Mouse (Mus musculus) neural tube, embryonic 11.5 days (tissue): ENCODE data around the gene Idh3b. TPM values are rescaled to one million over a fixed set of nuclear protein-coding genes. Genes with fewer than 3 reads are reported as not detected.

ENCODE experiments used
- ATAC-seq: fragments of 200-750 bp; cut with Nextera tagmentation; 2 replicates; pipeline ENCODE4 v1.8.0; 2017; ENCODE audit warnings: moderate number of reproducible peaks, mild to moderate bottlenecking, moderate TSS enrichment, moderate library complexity; ENCODE audit not compliant: insufficient read depth, low FRiP score, low TSS enrichment
- DNase-seq: peaks from one replicate; pipeline ENCODE4 v3.0.0-alpha.2; 2015; ENCODE audit warnings: low spot score
- H3K27ac ChIP-seq: fragments of 300-500 bp; sonication (generic); 2 replicates; pipeline ENCODE4 v1.5.1; 2014; ENCODE audit warnings: low read depth, mild to moderate bottlenecking, low read length
- H3K27me3 ChIP-seq: fragments of 300-500 bp; sonication (generic); 2 replicates; pipeline ENCODE4 v1.6.1; 2014; ENCODE audit warnings: mild to moderate bottlenecking, low read length, mixed read lengths; ENCODE audit not compliant: control insufficient read depth, insufficient read depth
- H3K36me3 ChIP-seq: fragments of 300-500 bp; sonication (generic); 2 replicates; pipeline ENCODE4 v1.6.1; 2014; ENCODE audit warnings: mild to moderate bottlenecking, low read length, moderate library complexity, mixed read lengths; ENCODE audit not compliant: control insufficient read depth, insufficient read depth
- H3K4me1 ChIP-seq: fragments of 300-500 bp; sonication (generic); 2 replicates; pipeline ENCODE4 v1.6.1; 2014; ENCODE audit warnings: low read length, mixed read lengths; ENCODE audit not compliant: control insufficient read depth, insufficient read depth
- H3K4me2 ChIP-seq: fragments of 300-500 bp; sonication (generic); 2 replicates; pipeline ENCODE4 v1.6.1; 2014; ENCODE audit warnings: low read depth, mild to moderate bottlenecking, moderate library complexity
- H3K4me3 ChIP-seq: fragments of 300-500 bp; sonication (generic); 2 replicates; pipeline ENCODE4 v1.5.1; 2014; ENCODE audit warnings: low read depth, low read length
- H3K9ac ChIP-seq: fragments of 300-500 bp; sonication (generic); 2 replicates; pipeline ENCODE4 v1.6.1; 2014; ENCODE audit warnings: mild to moderate bottlenecking, low read length
- H3K9me3 ChIP-seq: fragments of 300-500 bp; sonication (generic); 2 replicates; pipeline ENCODE4 v1.6.1; 2016; ENCODE audit warnings: low read length; ENCODE audit not compliant: control insufficient read depth
- WGBS: fragments of 180-500 bp; shearing (Covaris S2); extraction: QIAGEN DNeasy Blood & Tissue Kit; methylation state at CpG from one replicate; pipeline ENCODE4 v1.1.7; 2014; 5-methylcytosine and 5-hydroxymethylcytosine counted together
- polyA plus RNA-seq: library from polyadenylated mRNA; unstranded; fragments of >200 nt; fragmentation: Nextera tagmentation; extraction: Ambion mirVana; gene quantifications from 2 replicates; pipeline ENCODE4 v1.2.1, GENCODE M21; 2014

Idh3b gene
- polyA plus RNA-seq, 1 experiment from 2014 or later: 149 TPM

DNA sequence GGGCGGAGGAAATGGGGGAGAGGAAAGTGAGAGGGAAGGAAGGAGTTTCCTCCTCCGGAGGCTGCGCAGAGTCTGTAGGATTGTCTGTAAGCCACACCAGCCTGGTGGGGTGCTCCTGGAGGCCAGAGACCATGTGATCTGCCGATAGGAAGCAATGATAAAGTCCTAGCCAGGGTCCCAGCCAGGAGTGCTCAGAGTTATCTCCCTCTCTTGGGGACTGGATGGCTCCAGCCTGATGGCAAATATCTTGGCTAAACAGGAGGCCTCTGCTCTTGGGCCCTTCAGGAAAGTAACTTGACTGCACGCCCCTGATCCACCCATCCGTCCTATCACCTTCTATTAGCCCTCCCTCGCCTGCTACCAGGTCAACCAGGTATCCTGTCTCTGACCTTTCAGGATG, 36.1 kb downstream of the Idh3b start:
- no peak overlapping the region for H3K4me3 ChIP-seq
- H3K36me3 ChIP-seq: no peaks in the 10 kb centered on the region
- DNase-seq (no peak), ATAC-seq (no peak)
- no peaks in the 10 kb centered on the region for H3K27me3 ChIP-seq
- H3K27ac ChIP-seq: no peak overlapping the region
- WGBS: 83% methylated on average over 7 of the region's 7 CpGs
- no peak overlapping the region for H3K4me2 ChIP-seq
- no peaks in the 10 kb centered on the region for H3K9me3 ChIP-seq
- no peak overlapping the region for H3K9ac ChIP-seq
- no peaks in the 10 kb centered on the region for H3K4me1 ChIP-seq

DNA sequence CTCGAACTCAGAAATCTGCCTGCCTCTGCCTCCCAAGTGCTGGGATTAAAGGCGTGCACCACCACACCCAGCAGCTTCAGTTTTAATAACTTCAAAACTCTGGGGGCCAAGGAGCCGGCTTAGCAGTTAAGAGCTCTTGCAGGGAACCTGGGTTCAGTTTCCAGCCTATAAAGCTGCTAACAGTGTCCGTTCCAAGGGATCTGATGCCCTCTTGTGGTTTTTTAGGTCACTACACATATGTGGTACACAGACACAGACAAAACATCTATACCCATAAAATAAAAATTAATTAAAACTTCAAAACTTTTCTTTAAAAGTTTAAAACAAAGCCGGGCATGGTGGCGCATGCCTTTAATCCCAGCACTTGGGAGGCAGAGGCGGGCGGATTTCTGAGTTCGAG, 37.4 kb downstream of the Idh3b start:
- H3K4me2 ChIP-seq: no peak overlapping the region
- ATAC-seq (no peak), DNase-seq (peak; percentile 19)
- H3K27ac ChIP-seq: no peak overlapping the region
- no peak overlapping the region for H3K4me3 ChIP-seq
- no peaks in the 10 kb centered on the region for H3K4me1 ChIP-seq
- WGBS: 52% methylated on average over 9 of the region's 9 CpGs
- H3K9ac ChIP-seq: no peak overlapping the region
- H3K9me3 ChIP-seq: no peaks in the 10 kb centered on the region
- H3K36me3 ChIP-seq: no peaks in the 10 kb centered on the region
- H3K27me3 ChIP-seq: no peaks in the 10 kb centered on the region

Other genes with a start within 250 kb of the Idh3b start
- gene Tgm6, start 172.1 kb downstream of the Idh3b start, polyA plus RNA-seq: not detected in 2 replicates
- gene Snrpb, start 105.1 kb downstream of the Idh3b start, polyA plus RNA-seq: 705 and 724 TPM in 2 replicates
- gene Tmc2, start 89.4 kb downstream of the Idh3b start, polyA plus RNA-seq: not detected in 2 replicates
- gene Nop56, start 10.1 kb downstream of the Idh3b start, polyA plus RNA-seq: 335 and 348 TPM in 2 replicates
- 2.0 and 2.1 TPM in 2 replicates for gene Ebf4, start 10.6 kb upstream of the Idh3b start, polyA plus RNA-seq
- 32.3 and 32.6 TPM in 2 replicates for gene Cpxm1, start 113.0 kb upstream of the Idh3b start, polyA plus RNA-seq
- gene Gm28372, start 120.7 kb upstream of the Idh3b start, polyA plus RNA-seq: 0.16 TPM in 1 of 2 replicates, not detected in the other
- not detected in 2 replicates for gene 1700020A23Rik, start 120.7 kb upstream of the Idh3b start, polyA plus RNA-seq
- gene Tmem239, start 121.9 kb upstream of the Idh3b start, polyA plus RNA-seq: 0.17 TPM in 1 of 2 replicates, not detected in the other
- 77.7 and 85.7 TPM in 2 replicates for gene Vps16, start 139.8 kb upstream of the Idh3b start, polyA plus RNA-seq
- gene Pced1a, start 140.2 kb upstream of the Idh3b start, polyA plus RNA-seq: 7.7 and 9.0 TPM in 2 replicates
- gene Ptpra, start 165.7 kb upstream of the Idh3b start, polyA plus RNA-seq: 103 and 105 TPM in 2 replicates